Mouse (Mus musculus): ENCODE results near the gene Saysd1.
A peak's percentile ranks its signal among the peaks of the same experiment; 100 is the strongest.

The Saysd1 gene

GRCm38 (mm10) chr14:20103207-20103606 lies 35.1 kb downstream of the Saysd1 start:
- no peak for DNase-seq

DNA sequence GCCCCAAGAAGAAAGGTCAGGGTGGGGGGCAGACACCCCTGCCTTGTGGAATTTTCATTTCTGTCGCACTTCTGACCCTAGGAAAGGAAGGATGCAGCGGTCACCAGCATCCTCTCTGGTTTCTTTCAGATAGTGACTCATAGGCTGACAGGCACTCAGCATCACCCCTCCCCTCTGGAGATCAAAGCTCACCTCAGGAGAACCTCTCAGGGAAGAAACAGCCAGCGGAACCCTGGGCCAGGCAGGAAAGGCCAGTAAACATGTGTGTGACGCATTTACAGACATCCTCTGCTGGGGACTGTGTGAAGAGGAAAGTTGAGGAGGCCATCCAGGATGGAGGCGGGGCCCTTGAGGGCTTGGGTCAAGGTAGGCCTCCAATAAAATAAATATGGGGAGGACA lies 40.3 kb downstream of the Saysd1 start:
- DNase-seq: no peak

GRCm38 (mm10) chr14:20094942-20095341 lies 43.4 kb downstream of the Saysd1 start:
- no peak for DNase-seq

DNA sequence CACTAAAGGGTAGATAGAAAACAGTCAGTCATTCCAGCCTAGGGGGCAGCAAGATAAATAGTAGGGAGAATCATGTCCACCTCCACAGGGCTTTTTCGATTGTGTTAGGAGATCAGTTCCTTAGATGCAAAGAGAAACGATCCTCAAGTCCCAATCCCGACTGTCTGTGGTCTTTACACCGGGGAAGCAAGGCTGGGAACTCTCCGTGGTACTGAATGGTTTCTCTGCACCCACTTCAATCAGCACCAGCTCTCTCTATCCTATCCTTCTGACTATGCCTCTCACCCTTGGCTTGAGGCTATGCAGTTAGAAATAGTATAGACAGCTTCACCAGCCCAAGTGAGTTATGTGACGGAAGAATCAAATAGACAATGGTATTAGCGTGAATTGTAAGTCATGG lies 44.8 kb downstream of the Saysd1 start:
- DNase-seq: no peak

DNA sequence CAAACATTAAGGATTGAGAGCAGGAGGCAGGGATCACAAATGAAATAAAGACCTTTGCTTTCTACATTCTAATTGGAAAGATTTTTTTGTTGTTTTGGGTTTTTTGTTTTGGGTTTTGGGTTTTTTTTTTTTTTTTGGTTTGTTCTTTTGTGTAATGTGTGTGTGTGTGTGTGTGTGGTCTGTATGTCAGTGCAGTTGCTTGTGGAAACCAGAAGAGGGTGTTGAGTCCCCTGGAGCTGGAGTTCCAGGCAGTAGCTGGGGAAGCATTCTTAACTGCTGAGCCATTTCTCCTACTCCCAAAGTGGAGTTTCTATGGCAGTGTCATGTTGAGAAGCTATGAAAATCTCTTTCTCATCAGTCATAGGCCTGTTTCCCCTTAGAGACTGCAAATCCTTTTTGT lies 54.0 kb downstream of the Saysd1 start:
- DNase-seq: no peak

DNA sequence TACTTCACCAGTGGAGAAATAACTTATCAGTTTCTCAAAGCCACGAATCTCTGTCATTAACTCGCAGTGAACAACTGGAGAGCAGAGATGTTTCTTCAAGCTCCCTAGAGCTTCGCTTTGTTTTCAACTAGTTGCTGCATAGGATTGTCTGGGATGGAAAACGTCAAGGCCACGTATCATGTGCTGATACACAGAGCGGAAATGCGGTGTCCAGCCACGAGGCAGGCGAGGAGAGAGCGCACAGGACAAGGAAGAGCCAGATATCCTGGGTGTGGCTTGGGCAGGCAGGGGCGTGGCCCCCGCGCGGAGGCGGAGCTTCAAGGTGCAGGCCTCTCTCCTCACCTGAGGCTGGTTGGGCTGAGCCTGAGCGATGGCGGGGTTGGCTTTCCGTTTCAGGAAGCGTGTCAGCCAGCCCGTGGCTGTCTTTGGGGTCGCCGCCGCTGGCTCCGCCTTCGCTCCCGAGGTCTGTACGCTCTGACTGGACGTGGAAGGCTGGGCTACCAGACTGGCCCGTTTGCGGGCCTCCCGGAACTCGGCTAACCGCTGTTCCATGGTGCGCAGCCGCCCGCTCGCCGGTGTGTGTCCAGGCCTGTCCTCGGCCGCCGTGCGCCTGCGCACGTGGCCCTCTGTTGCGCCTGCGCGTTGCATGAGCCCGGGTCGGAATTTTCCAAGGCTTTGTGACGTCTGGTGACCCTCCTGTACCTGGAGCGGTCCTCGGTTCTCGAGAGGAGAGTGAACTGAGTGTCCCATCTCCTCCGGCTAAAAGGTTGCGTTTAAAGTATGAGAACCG lies 55.6 kb downstream of the Saysd1 start:
- peak; percentile 94 for DNase-seq

DNA sequence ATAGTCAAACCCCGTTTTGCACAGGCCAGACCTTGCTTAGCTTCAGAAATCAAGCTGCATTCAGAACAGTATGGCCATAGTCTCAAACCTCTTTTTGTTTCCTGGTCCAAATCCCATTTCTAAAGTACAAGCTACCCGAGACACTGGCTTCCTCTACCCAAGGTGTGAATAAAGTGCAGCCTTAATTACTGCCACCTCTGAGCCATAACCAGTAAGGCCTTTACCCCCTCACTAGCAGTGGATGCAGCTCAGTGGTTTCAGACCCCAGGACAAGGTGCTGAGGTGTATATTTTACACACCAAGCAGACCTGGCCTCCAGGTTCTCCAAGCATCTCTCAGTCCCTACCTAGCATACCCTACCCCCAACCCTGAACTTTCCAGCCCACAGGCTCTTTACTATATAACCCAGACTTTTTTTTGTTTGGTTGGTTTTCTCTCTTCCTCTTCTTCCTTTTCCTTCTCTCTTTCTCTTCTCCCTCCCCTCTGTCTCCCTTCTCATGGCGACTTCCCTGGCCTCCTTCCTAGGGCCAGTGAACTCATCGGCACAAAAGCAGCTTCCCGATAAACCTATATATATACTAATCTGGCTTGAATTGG lies 56.3 kb downstream of the Saysd1 start:
- no peak for DNase-seq

GRCm38 (mm10) chr14:20081084-20081483 lies 57.2 kb downstream of the Saysd1 start:
- DNase-seq: no peak

DNA sequence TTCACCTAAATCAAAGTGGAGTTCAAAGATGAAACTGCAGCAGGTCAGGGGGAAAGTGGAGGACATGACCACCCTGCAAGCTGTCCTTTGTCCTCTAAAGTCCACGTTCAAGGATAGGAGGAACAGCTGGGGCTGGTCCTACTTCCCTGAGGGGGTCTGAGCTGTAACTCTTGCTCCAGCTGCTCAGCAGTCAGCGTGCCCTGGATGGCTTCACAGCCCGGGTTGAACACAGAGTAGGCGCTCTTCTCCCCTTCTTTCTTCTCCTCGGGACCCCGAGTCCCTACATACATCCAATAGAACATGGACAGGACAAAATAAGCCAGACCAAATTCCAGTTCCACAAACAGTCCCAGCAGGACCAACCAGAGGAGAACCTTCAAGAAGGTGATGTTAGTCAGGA lies 61.2 kb downstream of the Saysd1 start:
- DNase-seq: no peak

DNA sequence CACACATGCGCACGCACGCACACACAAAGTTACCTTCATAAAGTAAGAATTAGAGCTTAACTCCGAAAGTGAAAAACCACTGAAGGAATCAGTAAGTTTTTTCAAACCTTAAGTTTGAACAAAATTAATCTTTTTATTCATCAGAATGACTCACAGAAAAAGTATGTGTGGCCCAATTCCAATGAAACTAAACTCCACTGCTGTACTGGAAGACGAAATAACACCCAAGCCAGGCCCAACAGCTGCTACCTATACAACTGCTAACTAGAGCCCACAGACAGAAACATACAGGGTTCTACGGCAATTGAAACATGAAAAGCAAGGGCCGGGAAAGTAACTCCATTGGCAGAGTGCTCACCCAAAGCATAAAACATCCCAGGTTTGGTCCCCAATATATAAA lies 62.8 kb downstream of the Saysd1 start:
- no peak for DNase-seq

DNA sequence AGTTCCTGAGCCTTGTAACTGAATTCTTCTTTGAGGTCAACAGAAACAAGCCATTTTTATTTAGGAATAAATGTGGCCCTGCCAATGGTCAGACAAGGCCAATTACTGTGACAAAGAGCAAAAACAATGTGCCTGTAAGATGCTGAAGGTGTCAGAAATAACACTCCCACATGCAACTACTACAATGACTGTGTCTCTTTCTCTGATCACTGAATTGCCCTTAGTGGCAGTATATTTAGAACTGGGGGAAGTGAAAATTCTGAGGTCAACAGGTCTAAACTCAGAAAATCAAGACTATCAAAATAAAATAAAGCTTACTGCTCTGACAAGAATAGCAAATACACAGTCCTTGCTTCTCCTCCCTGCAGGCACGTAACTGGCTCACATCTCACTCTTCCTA lies 63.6 kb downstream of the Saysd1 start:
- no peak for DNase-seq

GRCm38 (mm10) chr14:20070629-20071028 lies 67.7 kb downstream of the Saysd1 start:
- no peak for DNase-seq

GRCm38 (mm10) chr14:20068365-20068764 lies 70.0 kb downstream of the Saysd1 start:
- no peak for DNase-seq

- DNase-seq: peak; percentile 62
Measured at GRCm38 (mm10) chr14:20067293-20068074, 70.8 kb downstream of the Saysd1 start.

- DNase-seq: no peak
Measured at GRCm38 (mm10) chr14:20064771-20065170, 73.6 kb downstream of the Saysd1 start.

- DNase-seq: no peak
Measured at GRCm38 (mm10) chr14:20048481-20048835, 89.9 kb downstream of the Saysd1 start.

GRCm38 (mm10) chr14:20047814-20048480 lies 90.4 kb downstream of the Saysd1 start:
- no peak for DNase-seq

GRCm38 (mm10) chr14:20047291-20047690 lies 91.0 kb downstream of the Saysd1 start:
- no peak for DNase-seq

DNA sequence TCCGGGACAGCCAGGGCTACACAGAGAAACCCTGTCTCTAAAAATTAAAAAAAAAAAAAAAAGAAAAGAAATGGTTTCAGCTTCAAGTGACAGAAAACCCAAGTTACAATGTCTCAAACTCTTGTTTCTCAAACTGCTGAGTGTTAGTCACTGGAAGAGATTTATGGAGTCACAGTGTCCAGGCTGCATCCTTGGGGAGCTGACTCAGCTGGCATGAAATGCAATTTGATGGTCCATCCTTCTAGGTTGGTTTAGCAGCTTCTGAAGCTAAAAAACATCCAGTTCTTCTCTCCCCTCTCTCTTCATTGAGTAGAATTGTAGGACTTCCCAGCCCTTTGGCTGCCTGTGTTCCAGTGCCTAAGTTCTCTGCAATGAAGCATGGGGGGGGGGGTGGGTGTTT lies 94.3 kb downstream of the Saysd1 start:
- no peak for DNase-seq

- DNase-seq: no peak
Measured at GRCm38 (mm10) chr14:20041836-20042235, 96.5 kb downstream of the Saysd1 start.

GRCm38 (mm10) chr14:20040976-20041375 lies 97.4 kb downstream of the Saysd1 start:
- no peak for DNase-seq

DNA sequence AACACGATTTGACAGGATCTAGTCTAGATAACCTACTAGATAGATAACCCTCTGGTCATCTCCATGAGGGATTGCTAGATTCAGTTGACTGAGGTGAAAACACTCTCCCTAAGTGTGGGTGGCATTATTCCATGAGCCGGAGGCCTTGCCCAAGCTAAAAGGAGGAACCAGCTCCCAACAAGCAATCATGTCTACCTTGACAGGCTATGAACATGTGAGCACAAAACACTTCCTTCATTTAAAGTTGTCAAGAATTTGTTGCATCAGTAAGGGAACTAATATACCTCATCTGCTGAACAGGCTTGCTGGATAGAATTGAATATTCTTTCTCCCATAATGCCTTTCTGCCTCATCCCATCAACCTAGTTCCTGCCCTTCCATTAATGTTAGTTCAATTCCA lies 98.5 kb downstream of the Saysd1 start:
- no peak for DNase-seq

DNA sequence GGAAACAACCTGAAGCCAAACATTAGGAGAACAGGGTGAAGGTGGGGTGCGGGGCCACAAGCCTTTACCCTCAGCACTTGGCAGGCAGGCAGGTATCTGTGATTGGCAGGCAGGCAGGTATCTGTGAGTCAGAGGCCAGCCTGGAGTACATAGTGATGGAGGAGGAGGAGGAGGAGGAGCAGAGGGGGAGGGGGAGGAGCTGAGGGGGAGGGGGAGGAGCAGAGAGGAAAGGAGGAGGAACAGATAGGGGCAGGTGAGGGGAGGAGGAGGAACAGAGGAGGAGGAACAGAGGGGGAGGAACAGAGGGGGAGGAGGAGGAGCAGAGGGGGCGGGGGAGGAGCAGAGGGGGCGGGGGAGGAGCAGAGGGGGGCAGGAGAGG lies 105.6 kb downstream of the Saysd1 start:
- DNase-seq: no peak

All from right cerebral cortex, postnatal 25 days (tissue).